Mouse (Mus musculus) liver, adult 2 months (tissue): ENCODE results near the gene Kdsr.

Source experiments
- CTCF ChIP-seq: fragments of 200-500 bp; IDR thresholded peaks from 2 replicates; pipeline ENCODE4 v1.5.1; 2011; ENCODE audit warnings: low read depth, low read length, control low read depth
- POLR2A ChIP-seq: fragments of 200-500 bp; IDR thresholded peaks from 2 replicates; pipeline ENCODE4 v1.6.1; 2011; ENCODE audit warnings: low read length, control low read depth; ENCODE audit not compliant: insufficient read depth; ENCODE audit errors: extremely low read depth

DNA sequence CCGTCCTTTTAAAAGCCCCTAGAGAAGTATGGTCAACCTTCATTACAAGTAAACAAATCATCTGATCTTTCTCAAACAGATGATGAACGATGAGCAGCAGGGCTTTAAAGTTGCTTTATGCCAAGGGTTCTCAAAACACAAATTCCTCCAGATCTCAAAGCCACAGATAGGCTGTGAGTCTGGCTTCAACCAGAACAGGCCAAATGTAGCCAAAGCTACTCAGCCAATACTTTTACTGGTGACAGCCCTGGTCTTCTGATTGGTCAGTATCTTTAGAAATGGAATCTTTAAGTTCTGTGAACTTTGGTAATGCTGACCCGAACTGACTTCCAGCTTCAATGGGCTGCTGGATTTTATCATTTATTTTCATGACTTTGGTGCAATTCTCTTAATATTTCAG is 56.3 kb downstream of the Kdsr start:
- TF ChIP-seq CTCF (no peak), POLR2A (no peak)
